Mouse (Mus musculus): ENCODE data around the gene Bglap.

The Bglap gene

DNA sequence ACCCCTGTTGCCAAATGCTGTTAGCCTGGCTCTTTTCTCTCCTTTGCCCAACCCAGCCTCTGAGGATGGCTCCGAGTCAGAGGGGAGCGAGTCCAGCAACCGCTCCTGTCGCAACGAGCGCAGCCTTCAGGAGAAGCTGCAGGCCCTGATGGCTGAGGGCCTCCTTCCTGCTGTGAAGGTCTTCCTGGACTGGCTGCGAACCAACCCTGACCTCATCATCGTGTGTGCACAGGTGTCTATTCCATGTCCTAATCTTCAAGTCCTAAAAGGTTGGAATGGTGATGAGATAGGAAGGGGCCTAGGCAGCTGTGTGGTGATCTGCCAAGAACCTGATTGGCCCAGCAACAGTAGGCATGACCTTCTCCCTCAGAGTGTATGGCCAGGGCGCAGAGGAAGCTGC is 31.4 kb downstream of the Bglap start:
- no peak for DNase-seq (ENCODE audit: low read depth, low spot score)

DNA sequence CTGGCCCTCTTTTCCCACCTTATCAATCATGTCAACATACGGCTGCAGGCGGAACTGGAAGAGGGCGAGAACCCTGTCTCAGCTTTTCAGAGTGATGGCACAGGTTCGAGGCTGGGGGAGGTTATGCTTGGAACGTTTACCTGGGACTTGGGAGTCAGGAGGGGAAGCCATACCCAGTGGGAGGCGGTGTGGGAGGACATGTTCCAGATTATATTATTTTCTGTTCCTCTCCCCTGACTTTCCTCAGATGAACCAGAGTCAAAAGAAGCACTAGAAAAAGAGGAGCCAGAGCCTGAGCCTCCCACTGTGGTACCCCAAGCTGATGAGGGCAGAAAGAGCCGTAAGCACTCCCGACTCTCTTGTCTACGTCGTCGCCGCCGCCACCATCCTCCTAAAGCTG is 33.5 kb downstream of the Bglap start:
- no peak for DNase-seq (ENCODE audit: low read depth, low spot score)

DNA sequence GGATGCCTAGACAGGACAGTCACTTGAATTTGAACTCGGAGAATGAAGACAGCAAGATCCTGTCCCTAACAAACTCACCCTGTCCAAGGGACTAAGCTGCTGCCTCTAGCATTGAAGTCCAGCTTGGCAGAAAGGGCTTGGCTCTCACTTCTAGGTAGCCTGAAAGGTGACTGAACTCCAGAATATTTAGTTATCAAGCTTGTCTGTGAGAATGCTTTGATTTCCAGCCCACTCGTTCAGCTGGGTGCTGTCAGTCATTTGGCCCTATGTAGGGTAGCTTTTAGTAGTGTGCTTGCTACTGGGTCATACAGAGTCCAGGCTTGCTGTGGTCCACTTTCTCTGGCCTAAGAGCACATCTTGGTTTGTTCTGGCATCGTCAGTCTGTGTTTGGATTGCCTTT is 45.3 kb downstream of the Bglap start:
- no peak for DNase-seq (ENCODE audit: low read depth, low spot score)

DNA sequence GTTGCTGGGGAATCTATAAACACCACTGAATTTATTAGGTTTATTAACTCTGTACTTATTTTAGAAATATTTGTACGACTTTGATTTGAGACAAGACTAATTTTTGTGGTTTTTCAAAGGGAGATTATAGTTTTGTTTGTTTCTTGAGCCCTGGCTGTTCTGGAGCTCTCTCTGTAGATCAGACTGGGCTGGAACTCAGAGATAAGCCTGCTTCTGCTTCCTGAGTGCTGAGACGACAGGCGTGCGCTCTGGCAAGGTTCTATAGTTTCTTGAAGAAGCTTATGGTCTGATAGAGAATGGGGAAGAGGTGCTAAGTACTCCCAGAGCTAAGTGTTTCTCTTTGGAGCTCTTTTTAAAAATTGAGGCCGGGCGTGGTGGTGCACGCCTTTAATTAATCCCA is 45.9 kb downstream of the Bglap start:
- no peak for DNase-seq (ENCODE audit: low read depth, low spot score)

DNA sequence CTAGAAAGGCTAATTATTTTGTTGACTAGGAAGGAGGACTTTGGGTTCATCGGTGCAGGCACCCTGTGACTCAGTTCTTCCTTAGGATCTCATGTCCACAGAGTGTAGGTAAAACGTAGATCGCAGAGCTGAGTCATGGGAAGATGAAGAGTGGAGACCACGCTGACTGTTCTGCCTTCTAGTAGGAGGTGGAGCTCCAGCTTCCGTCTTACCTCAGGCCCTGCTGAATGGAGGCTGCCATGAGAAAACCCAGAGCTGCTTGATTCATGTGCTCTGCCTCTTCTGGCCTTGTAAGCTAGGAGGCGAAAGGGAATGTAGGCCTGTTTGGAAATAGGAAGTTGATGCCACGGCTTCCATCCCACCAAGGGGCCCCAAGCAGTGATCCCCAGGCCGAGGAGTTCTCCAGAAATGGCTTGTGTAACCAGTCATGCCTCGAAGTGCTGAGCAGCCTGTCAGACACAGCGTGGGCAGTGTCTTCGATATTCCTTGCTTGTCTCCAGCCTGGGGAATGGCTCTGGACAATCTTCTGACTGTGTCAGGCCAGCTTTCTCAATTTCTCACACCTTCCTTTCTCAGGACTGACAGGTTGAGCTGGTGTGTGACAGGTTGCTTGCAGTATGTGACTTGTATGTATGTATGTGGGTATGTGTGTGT is 46.8 kb downstream of the Bglap start:
- no peak for DNase-seq (ENCODE audit: low read depth, low spot score)

DNA sequence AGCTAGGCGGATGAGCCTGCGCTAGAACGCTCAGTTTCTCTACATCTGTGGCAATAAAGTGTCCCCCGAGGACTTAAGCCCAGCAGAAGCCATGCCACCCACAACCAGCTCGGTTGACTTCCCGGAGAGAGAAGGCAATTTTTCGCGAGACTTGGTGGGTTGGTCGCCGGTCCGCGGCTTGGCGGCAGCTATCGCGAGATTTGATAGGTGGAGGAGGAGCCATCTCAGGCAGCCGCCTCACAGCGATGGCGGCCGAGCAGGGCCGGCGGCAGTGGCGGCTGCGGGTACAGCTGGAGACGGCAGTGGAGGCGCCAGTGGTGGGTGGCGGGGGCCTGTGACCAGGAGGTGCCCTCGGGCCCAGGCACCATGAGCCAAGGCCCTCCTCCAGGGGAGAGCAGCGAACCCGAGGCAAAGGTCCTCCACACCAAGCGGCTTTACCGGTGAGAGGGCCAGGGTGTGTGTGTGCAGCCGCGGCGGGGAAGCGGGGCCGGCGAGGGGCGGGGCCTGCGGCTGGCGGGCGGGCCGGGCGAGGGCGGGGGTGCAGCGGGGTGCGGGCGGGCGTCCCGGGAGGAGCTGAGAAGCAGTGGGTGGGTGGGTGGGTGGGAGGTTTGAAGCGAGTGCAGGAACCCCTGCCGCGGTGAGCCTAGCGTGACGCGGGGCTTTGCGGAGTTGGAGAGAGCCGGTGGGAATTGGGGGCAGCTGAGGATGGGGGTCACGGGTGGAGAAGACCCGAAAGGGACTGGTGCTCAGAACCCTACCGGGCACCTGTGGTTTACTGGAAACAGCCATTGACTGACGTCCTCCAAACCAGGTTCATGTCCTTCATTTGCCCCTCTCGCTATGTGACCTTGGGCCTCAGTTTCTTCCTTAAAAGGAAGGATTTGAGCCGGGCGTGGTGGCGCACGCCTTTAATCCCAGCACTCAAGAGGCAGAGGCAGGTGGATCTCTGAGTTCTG is 47.9 kb downstream of the Bglap start, which contains the start of the genes Tmem79 and Smg5:
Tmem79 (minus strand) TSS at position 91 of the 956 bp plus-strand sequence.
Smg5 (plus strand) TSS at position 203 of the 956 bp plus-strand sequence.
- peak; percentile 91 for DNase-seq (ENCODE audit: low read depth, low spot score)

DNA sequence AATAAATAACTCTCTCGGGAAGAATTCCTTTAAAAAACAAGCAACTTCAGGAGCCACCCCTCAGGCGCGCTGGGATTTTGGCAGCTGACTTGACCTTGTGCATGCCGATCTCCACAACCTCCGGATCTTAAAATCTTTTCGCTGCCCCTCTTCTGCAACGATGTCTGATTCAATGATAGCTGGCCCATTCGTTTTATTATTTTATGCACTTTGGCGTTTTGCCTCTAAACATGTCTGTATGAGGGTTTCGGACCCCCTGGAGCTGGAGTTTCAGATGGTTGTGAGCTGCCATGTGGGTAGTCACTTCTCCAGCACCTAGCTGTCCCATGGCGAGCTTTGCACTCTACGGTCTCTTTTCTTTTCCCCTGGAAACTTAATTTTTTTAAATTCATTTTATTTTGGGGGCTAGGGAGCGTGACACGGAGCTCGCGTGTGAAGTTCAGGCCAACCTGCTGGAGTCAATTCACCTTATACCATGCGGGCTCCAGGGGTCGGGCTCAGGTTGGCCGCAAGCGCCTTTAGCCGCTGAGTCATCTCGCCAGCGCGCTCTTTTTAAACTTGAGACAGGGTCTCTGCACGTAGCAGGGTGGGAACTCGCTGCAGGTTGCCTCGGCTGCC is 48.7 kb downstream of the Bglap start:
- DNase-seq (ENCODE audit: low read depth, low spot score) = no peak

DNA sequence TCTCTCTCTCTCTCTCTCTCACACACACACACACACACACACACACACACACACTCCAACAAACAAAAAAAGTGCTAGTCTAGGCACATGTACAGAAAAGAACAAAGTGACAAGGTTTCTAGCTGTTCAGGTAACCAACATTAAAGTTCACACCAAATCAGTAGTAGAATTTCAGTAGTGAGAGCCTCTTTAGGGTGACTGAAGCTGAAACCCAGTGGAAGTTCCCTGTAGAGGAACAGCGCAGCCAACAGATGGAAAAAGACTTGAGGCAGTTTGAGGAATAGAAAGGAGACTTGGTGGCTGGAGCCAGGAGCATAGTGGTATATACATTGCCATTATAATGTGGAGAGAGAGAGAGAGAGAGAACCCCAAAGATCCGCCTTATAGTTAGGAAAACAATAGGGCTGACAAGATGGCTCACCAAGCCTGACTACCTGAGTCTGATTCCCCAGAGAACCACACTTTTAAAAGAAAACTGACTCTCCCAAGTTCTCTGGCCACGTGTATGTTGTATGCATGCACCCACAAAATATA is 49.3 kb downstream of the Bglap start:
- DNase-seq (ENCODE audit: low read depth, low spot score) = no peak

DNA sequence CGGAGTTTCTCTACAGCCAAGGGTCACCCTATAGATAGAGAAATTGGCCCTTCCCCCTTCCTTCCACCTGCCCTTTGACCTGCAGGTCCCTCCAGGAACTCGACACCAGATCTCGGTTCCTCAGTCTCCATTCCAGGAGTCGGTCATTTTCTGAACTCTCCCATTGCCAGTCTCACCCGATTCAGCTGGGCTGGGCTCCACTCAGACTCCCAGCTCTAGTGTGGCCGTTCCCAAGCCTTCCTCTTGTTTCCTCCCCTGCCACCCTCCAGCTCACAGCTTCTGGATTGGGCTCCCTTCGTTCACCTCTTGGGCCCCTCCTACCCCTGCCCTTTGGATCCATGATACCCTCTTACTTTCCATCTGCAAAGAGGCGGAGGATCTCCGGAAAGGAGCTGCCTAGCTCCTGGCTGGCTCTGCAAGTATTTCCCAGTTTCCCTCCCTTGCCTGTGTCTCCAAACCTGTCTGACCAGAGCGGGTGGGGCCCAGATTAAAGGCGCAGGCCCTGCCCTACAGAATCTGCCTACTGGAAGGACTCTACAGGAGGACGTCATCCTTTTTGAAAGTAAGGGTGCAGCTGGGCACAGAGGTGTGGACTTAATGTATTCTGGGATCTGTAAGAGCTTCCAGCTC is 50.1 kb downstream of the Bglap start:
- no peak for DNase-seq (ENCODE audit: low read depth, low spot score)

Measured in embryo, embryonic 11.5 days (tissue).